Mouse (Mus musculus): Measurements from ENCODE around the gene Tbc1d4. TPM values are rescaled to one million over a fixed set of nuclear protein-coding genes. Genes with fewer than 3 reads are reported as not detected.

The Tbc1d4 gene
- polyA plus RNA-seq, 1 experiment, result 0.04 TPM

DNA sequence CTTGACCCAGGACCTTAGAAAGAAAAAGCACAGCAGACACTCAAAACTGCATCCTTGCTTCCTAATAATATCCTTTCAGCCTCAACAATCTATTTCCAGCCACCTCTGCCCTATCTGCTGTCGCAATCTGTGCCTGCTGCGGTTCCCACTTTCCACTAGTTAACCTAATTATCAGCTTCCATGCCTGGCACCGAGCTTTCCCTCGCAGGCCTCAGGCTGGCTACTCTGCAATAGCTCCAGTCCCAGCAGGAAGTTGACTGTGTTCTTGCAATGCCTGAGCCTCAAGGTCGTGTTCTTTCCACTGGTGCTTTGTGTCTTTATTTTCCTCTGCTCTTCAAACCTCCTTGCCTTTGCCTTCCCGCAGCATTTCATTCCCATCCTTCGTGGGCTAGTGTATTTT lies 22.9 kb downstream of the Tbc1d4 start:
- no peak overlapping the region for H3K4me3 ChIP-seq (replicated peaks)

DNA sequence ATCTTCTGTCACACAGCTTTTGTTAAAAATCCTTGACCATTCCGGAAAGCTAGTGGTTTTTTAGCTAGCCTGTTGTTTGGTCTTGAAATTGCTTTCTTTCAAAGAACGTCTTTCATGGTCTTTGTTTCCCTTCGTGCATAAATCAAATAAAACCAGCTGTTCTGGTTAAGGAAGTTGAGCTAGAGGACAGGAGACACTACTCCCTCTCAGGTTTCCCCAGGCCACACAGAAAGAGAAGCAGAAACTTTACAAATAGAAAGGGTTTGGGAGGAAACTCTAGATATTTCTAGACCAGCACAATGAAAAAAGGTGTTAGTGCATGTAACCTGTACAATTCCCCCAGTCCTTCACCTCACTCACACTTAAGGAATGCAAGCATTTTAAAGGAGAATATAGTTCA lies 33.3 kb downstream of the Tbc1d4 start:
- Histone ChIP-seq H3K4me1 (ENCODE audit: control insufficient read depth) (no peaks in the 10 kb centered on the region), H3K27me3 (ENCODE audit: control insufficient read depth) (no peaks in the 10 kb centered on the region), H3K36me3 (ENCODE audit: control insufficient read depth) (no peaks in the 10 kb centered on the region), H3K4me3 (replicated peaks) (no peak overlapping the region), H3K9me3 (ENCODE audit: control insufficient read depth, low read length) (peaks cover 3% of the 10 kb centered on the region; the same call in 1 of the 2 replicates)
- TF ChIP-seq GATA1 (IDR thresholded peaks at IDR 0.05; ENCODE audit: low read length) (no peak), TAL1 (IDR thresholded peaks at IDR 0.05; ENCODE audit: low read length) (no peak)

More for the DNA sequence above, 22.9 kb downstream of the Tbc1d4 start:
- no peaks in the 10 kb centered on the region for H3K9me3 ChIP-seq (ENCODE audit: control insufficient read depth, low read length)
- TF ChIP-seq GATA1 (IDR thresholded peaks at IDR 0.05; ENCODE audit: low read length) (no peak), TAL1 (IDR thresholded peaks at IDR 0.05; ENCODE audit: low read length) (no peak)
- no peaks in the 10 kb centered on the region for H3K4me1 ChIP-seq (ENCODE audit: control insufficient read depth)
- H3K36me3 ChIP-seq (ENCODE audit: control insufficient read depth), result no peaks in the 10 kb centered on the region
- H3K27me3 ChIP-seq (ENCODE audit: control insufficient read depth), result no peaks in the 10 kb centered on the region

DNA sequence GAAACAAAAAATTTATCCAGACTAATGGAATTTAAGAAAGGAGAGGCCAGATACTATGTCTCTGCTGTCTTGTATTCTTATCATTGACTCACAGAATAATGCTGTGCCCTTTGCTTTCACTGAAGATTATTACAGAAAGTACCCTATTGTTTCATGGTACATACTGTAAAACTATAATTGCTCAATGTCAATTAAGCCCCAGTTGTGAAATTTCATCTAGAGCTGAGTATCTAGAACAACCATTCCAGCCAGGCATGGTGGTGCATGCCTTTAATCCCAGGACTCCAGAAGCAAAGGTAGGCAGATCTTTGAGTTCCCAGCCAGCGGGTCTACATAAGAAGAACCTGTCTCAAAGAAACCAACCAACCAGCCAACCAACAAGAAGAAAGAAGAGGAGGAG lies 34.5 kb downstream of the Tbc1d4 start:
- Histone ChIP-seq H3K9me3 (ENCODE audit: control insufficient read depth, low read length) (no peaks in the 10 kb centered on the region), H3K36me3 (ENCODE audit: control insufficient read depth) (no peaks in the 10 kb centered on the region)
- TF ChIP-seq TAL1 (IDR thresholded peaks at IDR 0.05; ENCODE audit: low read length) (no peak), GATA1 (IDR thresholded peaks at IDR 0.05; ENCODE audit: low read length) (no peak)

GRCm38 (mm10) chr14:101573107-101573614 lies 35.8 kb downstream of the Tbc1d4 start:
- Histone ChIP-seq H3K4me3 (replicated peaks) (no peak overlapping the region), H3K27me3 (ENCODE audit: control insufficient read depth) (no peaks in the 10 kb centered on the region), H3K4me1 (ENCODE audit: control insufficient read depth) (no peaks in the 10 kb centered on the region), H3K36me3 (ENCODE audit: control insufficient read depth) (no peaks in the 10 kb centered on the region), H3K9me3 (ENCODE audit: control insufficient read depth, low read length) (no peaks in the 10 kb centered on the region)
- TF ChIP-seq GATA1 (IDR thresholded peaks at IDR 0.05; ENCODE audit: low read length), result no peak
- TF ChIP-seq TAL1 (IDR thresholded peaks at IDR 0.05; ENCODE audit: low read length), result no peak

More for the DNA sequence above, 34.5 kb downstream of the Tbc1d4 start:
- Histone ChIP-seq H3K4me3 (replicated peaks) (no peak overlapping the region), H3K27me3 (ENCODE audit: control insufficient read depth) (no peaks in the 10 kb centered on the region), H3K4me1 (ENCODE audit: control insufficient read depth) (no peaks in the 10 kb centered on the region)

- Histone ChIP-seq H3K4me3 (replicated peaks) (no peak overlapping the region), H3K27me3 (ENCODE audit: control insufficient read depth) (no peaks in the 10 kb centered on the region), H3K4me1 (ENCODE audit: control insufficient read depth) (no peaks in the 10 kb centered on the region), H3K9me3 (ENCODE audit: control insufficient read depth, low read length) (no peaks in the 10 kb centered on the region), H3K36me3 (ENCODE audit: control insufficient read depth) (no peaks in the 10 kb centered on the region)
- no peak for TF ChIP-seq TAL1 (IDR thresholded peaks at IDR 0.05; ENCODE audit: low read length)
- no peak for TF ChIP-seq GATA1 (IDR thresholded peaks at IDR 0.05; ENCODE audit: low read length)
Measured at GRCm38 (mm10) chr14:101568828-101569227, 40.2 kb downstream of the Tbc1d4 start.

GRCm38 (mm10) chr14:101566717-101567116 lies 42.3 kb downstream of the Tbc1d4 start:
- Histone ChIP-seq H3K4me3 (replicated peaks) (no peak overlapping the region), H3K36me3 (ENCODE audit: control insufficient read depth) (no peaks in the 10 kb centered on the region), H3K9me3 (ENCODE audit: control insufficient read depth, low read length) (peaks cover 6% of the 10 kb centered on the region; the same call in 1 of the 2 replicates), H3K27me3 (ENCODE audit: control insufficient read depth) (no peaks in the 10 kb centered on the region), H3K4me1 (ENCODE audit: control insufficient read depth) (no peaks in the 10 kb centered on the region)
- TF ChIP-seq GATA1 (IDR thresholded peaks at IDR 0.05; ENCODE audit: low read length), result no peak
- TF ChIP-seq TAL1 (IDR thresholded peaks at IDR 0.05; ENCODE audit: low read length), result no peak

GRCm38 (mm10) chr14:101565661-101566060 lies 43.3 kb downstream of the Tbc1d4 start:
- no peaks in the 10 kb centered on the region for H3K27me3 ChIP-seq (ENCODE audit: control insufficient read depth)
- TF ChIP-seq TAL1 (IDR thresholded peaks at IDR 0.05; ENCODE audit: low read length) (no peak), GATA1 (IDR thresholded peaks at IDR 0.05; ENCODE audit: low read length) (no peak)
- H3K9me3 ChIP-seq (ENCODE audit: control insufficient read depth, low read length), result peaks cover 6% of the 10 kb centered on the region; the same call in 1 of the 2 replicates
- H3K4me1 ChIP-seq (ENCODE audit: control insufficient read depth), result no peaks in the 10 kb centered on the region
- H3K4me3 ChIP-seq (replicated peaks), result no peak overlapping the region
- H3K36me3 ChIP-seq (ENCODE audit: control insufficient read depth), result no peaks in the 10 kb centered on the region

DNA sequence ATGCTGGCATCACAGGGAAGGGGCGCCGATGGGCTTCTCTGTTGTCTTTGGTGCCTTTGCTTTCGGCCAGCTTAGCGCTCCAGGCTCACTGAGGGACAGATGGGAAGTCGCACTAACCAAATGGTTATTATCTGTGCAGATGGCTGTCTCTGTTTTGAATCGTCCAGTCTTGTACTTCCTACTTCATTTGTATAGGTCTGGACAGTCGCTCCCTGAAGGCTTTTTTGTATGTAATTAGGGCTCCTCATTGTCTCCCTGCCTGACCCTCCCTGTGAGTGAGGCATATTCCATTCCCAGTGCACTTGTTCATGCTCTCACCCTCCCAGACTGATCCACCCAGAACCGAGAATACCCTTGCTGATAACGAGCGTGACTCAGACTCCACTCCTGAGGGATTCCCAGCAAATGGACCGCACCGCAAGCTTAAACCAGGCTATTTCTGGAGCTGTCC lies 47.7 kb downstream of the Tbc1d4 start:
- no peaks in the 10 kb centered on the region for H3K36me3 ChIP-seq (ENCODE audit: control insufficient read depth)
- peaks cover 6% of the 10 kb centered on the region; the same call in 1 of the 2 replicates for H3K9me3 ChIP-seq (ENCODE audit: control insufficient read depth, low read length)
- H3K4me3 ChIP-seq (replicated peaks), result no peak overlapping the region
- H3K4me1 ChIP-seq (ENCODE audit: control insufficient read depth), result no peaks in the 10 kb centered on the region
- H3K27me3 ChIP-seq (ENCODE audit: control insufficient read depth), result no peaks in the 10 kb centered on the region
- TF ChIP-seq GATA1 (IDR thresholded peaks at IDR 0.05; ENCODE audit: low read length), result no peak
- TF ChIP-seq TAL1 (IDR thresholded peaks at IDR 0.05; ENCODE audit: low read length), result no peak

- Histone ChIP-seq H3K4me3 (replicated peaks) (no peak overlapping the region), H3K36me3 (ENCODE audit: control insufficient read depth) (no peaks in the 10 kb centered on the region), H3K9me3 (ENCODE audit: control insufficient read depth, low read length) (peaks cover 6% of the 10 kb centered on the region; the same call in 1 of the 2 replicates), H3K4me1 (ENCODE audit: control insufficient read depth) (no peaks in the 10 kb centered on the region), H3K27me3 (ENCODE audit: control insufficient read depth) (no peaks in the 10 kb centered on the region)
- no peak for TF ChIP-seq GATA1 (IDR thresholded peaks at IDR 0.05; ENCODE audit: low read length)
- no peak for TF ChIP-seq TAL1 (IDR thresholded peaks at IDR 0.05; ENCODE audit: low read length)
Measured at GRCm38 (mm10) chr14:101559446-101559845, 49.5 kb downstream of the Tbc1d4 start.

Measured in erythroblast, embryonic 14.5 days (primary cell).